Mouse (Mus musculus) C2C12 (cell line): ENCODE measurements around the gene Fyb2.

ENCODE experiments used
- CTCF ChIP-seq: IDR thresholded peaks from one replicate; pipeline ENCODE4 v1.5.1; 2011; ENCODE audit not compliant: control insufficient read depth, insufficient read depth, insufficient read length
- FOSL1 ChIP-seq: IDR thresholded peaks from one replicate; pipeline ENCODE4 v1.8.0; 2011; ENCODE audit warnings: mild to moderate bottlenecking, low read length; ENCODE audit not compliant: poor library complexity, insufficient read depth, severe bottlenecking
- MAX ChIP-seq: IDR thresholded peaks from one replicate; pipeline ENCODE4 v1.6.1; 2011; ENCODE audit warnings: mild to moderate bottlenecking, control low read depth
- MYOD1 ChIP-seq: IDR thresholded peaks from one replicate; pipeline ENCODE4 v1.6.1; 2011; ENCODE audit warnings: low read depth; ENCODE audit not compliant: control insufficient read depth, insufficient read length
- MYOG ChIP-seq: IDR thresholded peaks from one replicate; pipeline ENCODE4 v1.6.1; 2011; ENCODE audit not compliant: control insufficient read depth, insufficient read length; ENCODE audit errors: extremely low read depth
- USF1 ChIP-seq: IDR thresholded peaks from one replicate; pipeline ENCODE4 v1.6.1; 2011; ENCODE audit warnings: low read depth, mild to moderate bottlenecking, control low read depth, moderate library complexity

DNA sequence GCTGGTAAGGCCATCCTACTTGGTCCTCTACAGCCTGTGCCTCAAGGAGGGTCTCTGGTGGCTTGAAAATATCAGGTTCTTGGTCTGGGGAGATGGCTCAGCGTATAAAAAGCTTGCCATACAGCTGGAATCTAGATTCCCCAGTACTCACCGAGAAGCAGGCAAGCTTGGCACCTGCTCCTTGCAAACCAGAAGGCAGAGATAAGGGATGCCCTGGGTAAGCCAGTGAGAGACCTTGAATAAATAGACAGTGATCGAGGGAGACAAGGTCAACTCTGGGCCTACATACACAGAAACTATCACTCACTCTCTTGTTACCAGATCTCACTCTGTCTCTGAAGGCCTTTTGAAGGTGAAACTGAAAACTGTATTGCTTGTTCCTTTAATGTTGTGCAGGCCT is 21.7 kb downstream of the Fyb2 start:
- TF ChIP-seq FOSL1 (no peak), CTCF (no peak), MAX (no peak), MYOG (no peak), MYOD1 (no peak), USF1 (no peak)
